Mouse (Mus musculus) ovary, postnatal 10 days (tissue): Measurements from ENCODE around the gene Traf3ip3.

ENCODE experiments used
- DNase-seq: peaks from one replicate; pipeline ENCODE4 v3.0.0; 2022; ENCODE audit warnings: low spot score

Gene Traf3ip3

GRCm38 (mm10) chr1:193205431-193205830, 3.9 kb upstream of the Traf3ip3 start:
- no peak for DNase-seq

DNA sequence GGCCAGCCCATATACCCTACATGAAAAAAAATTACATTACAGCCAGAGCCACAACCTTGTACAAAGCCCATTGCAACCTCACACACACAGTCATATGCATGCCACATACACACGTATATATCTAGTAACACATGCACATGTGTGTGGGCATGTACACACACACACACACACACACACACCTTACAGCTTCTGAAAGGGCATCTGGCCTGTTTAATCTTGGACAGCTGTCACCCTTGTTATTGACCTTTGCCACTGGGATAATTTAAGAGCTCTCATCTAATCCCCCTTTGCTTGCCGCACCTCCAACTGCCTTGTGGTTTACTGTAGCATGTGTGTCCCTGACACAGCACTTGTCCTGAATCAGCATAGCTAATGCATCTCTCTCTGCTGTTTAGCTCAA, 2.3 kb upstream of the Traf3ip3 start:
- no peak for DNase-seq

- DNase-seq, result no peak
Observed at GRCm38 (mm10) chr1:193200640-193201382, 692 bp downstream of the Traf3ip3 start.

- DNase-seq, result no peak
Observed at GRCm38 (mm10) chr1:193198312-193198711, 3.2 kb downstream of the Traf3ip3 start.

DNA sequence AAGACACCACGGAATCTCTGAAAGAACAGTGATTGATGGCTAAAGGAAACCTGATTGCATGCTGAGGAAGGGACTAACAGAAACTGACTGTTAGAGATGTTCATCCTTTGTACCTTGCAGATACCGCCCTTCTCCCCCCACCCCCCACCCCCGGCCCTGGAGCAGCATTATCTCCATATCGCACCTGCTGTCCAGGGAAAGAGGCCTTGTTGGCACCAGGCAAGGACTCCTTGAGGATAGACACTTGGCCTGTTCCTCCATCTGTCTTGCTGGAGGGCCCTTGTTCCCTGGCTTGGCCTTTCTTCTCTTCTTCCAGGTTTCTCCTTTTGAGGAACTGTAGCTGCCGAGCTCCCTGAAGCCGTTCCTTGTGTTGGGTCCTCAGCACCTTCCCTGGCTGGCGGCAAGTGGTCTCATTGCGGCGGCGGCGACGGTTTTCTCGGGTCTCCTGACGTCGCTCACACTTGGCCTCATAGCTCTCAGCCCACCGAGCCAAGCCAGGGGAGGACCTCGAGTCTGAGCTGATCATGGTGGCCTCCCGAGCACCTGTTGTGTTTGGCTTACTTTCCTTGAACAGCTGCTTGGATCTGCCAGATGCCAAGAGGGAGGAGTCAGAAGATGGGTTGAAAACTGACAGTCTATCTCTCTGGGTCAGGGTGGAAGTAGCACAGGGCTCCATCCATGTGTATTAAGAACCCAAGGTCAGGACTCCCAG, 3.9 kb downstream of the Traf3ip3 start:
- no peak for DNase-seq

- DNase-seq, result no peak
Observed at GRCm38 (mm10) chr1:193195169-193195810, 6.2 kb downstream of the Traf3ip3 start.

DNA sequence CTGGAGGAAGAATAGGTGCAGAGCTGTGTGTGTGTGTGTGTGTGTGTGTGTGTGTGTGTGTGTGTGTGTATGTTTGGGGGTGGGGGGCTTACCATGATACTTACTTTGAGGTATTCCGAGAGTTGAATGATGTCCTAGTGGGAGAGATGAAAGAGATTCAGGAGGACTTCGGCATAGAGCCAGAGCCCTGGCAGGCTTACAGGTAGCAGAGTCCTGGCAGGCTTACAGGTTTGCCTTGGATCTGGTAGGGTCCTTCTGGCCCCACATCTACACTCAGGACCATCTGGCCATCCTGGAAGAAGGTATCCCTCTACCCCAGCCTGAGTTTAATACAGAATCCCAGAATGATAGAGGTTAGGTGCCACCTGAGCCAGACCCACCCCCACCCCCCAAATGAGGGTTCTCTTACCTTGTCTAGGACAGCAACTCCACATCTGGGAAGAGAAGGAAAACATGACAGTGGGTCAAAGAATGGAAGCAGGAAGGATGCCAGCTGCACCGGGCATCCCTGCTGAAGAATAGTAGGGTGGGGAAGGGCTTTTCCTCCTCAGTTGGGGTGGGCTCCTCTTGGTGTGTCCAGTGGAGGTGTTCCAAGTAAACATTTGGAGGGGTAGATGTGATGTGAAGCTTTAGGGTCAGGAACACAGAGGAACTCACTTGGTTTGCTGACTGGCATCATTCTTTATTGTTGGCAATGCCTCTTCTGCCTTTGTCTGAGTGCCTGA, 6.9 kb downstream of the Traf3ip3 start:
- no peak for DNase-seq

DNA sequence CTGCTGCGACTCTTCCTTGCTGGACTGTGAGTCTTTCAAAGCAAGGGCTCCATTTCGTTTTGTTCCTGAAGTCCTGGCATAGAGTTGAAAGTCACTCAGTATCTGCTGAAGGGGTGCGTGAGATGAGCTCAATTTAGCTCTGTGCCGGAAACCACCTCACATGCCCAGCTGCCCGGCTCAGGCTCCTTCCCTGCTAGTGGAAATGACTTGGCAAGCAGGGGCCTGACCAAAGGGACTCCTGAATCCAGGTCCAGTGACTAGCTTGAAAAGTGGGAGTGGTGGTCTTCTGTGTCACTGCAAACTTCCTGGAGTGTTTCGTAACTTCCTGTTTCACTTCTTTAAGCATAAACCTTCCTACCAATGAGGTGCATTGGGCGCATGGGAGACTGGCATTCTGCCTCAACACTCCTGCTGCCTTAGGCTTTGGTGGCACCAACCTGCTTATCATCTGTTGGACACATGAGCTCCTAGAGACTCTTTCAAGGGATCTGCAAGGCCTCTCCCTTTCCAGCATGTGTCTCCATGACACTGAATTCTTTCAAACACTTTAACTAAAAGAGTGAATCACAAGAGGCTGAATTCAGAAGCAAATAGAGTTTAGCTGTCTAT, 9.7 kb downstream of the Traf3ip3 start:
- no peak for DNase-seq

GRCm38 (mm10) chr1:193189771-193190170, 11.7 kb downstream of the Traf3ip3 start:
- DNase-seq, result no peak

GRCm38 (mm10) chr1:193189151-193189621, 12.3 kb downstream of the Traf3ip3 start:
- no peak for DNase-seq

DNA sequence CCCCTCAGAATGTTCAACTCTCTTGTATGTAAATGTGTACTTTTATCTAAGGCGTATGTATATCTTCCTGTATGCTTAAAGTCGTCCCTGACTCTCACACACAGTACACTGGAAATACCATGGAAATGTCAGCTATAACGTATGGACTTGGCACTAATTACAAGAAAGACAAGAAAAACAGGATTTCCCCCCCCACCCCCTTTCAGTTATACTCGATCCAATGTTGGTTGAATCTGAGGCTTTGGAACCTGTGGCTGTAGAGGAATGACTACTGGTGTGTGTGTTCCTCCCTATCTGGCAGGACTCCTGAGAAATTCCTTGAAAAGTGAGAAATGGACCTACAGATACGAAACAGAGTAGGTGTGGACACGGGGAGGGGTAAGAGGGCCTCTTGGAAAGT, 13.2 kb downstream of the Traf3ip3 start:
- no peak for DNase-seq

DNA sequence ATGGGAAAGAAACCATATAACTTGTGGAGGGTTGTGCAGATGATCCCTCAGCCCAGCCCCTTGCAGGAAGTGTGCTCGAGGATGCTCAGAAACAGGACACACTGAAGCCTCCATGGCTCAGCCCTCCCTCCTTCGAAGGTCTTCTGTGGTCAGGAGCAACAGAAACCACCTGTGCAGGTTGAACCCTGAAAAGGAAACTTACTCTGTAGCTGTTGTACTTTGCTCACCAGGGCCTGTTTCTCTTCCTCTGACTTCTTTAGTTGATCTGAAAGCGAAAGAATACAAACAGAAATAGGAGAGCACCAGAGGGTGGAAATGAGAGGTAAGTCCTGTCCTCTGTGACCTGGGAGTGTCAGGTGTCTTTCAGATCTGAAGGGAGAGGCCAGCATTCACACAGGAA, 20.4 kb downstream of the Traf3ip3 start:
- DNase-seq, result no peak

DNA sequence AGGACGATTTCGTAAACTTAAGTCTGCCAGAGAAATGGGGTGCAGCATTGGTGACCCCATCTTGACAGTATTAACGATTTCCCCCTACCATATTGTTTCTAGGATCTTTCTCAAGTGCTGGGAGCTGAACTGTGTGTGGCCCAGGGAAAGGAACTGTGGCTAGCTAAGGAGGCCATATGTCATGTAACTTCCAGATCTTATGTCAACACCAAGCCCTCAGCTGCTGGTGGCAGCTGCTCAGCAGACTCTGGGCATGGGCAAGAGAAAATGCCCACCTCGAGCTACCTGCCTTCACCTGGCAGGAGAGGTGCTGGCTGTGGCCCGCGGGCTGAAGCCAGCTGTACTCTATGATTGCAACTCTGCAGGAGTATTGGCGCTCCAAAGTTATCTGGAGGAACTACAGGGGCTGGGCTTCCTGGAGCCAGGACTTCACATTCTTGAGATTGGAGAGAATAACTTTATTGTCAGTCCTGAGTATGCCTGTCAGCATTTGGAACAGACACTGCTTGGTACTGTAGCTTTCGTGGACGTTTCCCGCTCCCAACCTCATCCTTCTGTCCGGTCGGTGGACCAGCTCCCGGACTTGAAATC, 27.3 kb downstream of the Traf3ip3 start:
- DNase-seq, result no peak

DNA sequence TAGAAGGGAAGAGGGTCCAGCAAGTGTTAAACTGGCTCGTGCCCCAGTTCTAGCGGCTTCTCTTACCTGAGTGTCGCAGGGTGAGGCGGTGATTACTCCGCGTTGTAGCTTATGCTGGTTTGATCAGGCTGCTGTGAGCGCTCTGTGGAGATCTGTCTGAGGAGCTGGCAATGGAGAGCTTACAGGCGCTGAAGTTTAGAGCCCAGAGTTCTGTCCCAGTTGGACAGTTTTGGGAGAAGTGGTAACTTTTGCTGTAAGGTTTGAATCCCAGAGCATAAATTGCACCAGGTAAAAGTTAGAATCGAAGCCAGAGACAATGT, 27.7 kb downstream of the Traf3ip3 start:
- no peak for DNase-seq

DNA sequence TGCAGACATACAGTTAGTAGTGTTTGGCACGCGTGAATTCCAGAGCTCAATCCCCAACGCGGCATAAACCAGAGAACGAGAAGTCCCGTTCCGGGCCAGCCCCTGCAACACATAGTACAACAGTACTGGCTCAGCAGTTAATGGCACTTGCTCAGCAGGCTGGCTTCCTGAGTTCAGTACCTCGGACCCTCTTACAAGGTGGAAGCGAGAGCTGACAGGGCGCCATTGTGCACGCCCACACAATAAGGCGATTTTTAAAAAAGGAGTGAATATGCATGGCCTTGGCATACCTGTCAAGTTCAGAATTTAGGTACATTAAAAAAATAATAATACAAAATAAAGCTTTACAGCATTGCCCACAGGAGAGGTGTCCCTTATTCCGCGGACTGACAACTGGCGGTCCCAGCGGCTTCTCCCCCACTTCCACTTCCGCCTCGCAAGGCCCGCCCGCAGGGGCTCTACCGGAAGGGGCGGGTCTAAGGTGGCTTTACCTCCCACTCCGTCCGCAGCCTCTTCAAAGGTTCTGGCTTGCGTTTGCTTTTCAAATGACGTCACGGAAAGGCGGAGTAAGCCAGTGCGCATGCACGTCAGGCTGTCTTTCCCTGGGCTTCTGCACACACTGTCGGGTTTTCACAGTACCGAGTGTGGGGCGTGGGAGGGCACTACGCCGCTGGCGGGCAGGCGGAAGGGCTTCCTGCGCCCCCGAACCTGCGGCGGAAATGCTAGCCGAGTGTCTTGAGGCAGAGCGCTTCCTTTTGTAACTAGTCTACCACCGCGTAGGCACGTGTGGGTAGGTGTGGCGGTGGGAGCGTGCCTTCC, 28.3 kb downstream of the Traf3ip3 start:
- DNase-seq, result peak; percentile 80

- DNase-seq, result no peak
Observed at GRCm38 (mm10) chr1:193169856-193170255, 31.6 kb downstream of the Traf3ip3 start.

DNA sequence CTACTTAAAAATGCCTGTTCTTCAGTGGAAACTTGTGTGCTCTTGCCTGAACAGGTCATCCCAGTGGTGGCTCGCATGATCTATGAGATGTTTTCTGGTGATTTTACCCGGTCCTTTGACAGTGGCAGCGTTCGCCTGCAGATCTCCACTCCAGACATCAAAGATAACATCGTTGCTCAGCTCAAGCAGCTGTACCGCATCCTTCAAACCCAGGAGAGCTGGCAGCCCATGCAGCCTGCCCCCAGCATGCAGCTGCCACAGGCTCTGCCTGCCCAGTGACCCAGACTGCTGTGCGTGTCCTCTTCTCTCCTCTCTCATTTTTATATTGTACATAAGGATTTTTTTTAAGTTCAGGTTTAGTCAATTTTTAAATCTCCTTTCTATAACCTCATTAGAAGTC, 32.3 kb downstream of the Traf3ip3 start:
- DNase-seq, result no peak

DNA sequence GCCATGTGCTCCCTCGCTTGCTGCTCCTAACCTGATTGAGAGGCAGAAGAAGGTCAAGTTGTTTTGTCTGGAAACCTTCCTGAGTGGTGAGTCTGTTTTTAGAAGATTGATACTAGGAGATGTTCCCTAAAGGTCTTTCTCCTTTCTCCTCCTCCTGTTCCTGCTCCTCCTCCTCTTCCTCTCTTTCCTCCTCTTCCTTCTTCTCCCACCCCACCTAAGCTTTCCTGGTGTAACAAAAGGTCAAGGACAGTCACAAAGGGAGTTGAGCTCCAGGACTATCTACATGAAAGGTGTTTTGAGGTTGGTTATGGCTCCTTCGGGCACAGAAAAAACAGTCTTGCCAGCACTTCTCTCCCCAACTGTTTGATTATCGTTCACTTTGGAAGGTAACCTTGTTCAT, 33.8 kb downstream of the Traf3ip3 start, which contains the start of gene A130010J15Rik:
A130010J15Rik (plus strand) TSS at position 301 of the 400 bp plus-strand sequence.
- no peak for DNase-seq

DNA sequence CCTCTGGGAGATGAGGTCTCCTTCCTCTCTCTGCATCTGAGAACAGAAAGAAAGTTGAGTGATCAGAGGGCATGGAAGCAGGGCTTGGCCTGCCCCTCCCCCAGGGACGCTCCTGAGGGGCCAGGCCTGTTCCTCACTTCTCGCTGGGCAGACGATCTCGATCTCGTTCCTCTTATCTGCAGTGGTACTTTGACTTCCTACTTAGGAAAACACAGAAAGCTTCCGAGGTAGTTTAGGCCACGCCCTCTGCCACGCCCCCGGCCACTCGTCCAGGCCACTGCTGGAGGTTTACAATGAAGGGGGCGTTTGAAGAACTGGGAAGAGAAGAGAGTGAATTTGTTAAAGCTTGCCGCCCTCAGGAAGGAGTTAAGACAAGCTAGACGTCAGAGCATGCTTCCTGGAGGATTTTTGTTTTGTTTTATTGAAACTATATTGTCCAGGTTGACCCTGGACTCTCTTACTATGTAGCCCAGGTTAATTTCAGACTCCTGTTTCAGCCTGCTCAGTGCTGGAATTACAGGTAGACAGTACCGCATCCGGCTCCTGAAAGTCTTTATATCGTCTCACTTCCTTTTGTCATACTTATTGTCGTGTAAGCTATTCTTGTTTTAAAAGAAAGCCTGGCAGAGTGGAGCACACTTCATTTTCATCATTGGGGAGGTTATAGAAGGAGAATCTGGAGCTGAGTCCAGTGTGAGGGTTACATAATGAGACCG, 41.0 kb downstream of the Traf3ip3 start:
- no peak for DNase-seq

- DNase-seq, result no peak
Observed at GRCm38 (mm10) chr1:193159613-193160012, 41.9 kb downstream of the Traf3ip3 start.
